In genomic region chr14:47189635-47189955, GRCm38 (mm10) we compare ENCODE assay signal across 8 mouse cellular contexts. TPM values are rescaled to one million over a fixed set of nuclear protein-coding genes. Genes with fewer than 3 reads are reported as not detected.
DNase-seq lines count a peak whose midpoint lies in the region; ATAC-seq and TF ChIP-seq lines count a peak whose summit lies in the region.

No protein-coding gene starts in this region.

- no peak; the same call in 1 of the 2 replicates for ATAC-seq in heart, embryonic 16.5 days (replicated peaks; ENCODE audit: extremely low read depth, insufficient read depth, low FRiP score)
- peak; percentile 14; the same call in 1 of the 2 replicates for ATAC-seq in hindbrain, embryonic 15.5 days (ENCODE audit: low FRiP score, low read depth)
- ATAC-seq in midbrain, embryonic 13.5 days: peak; percentile 44; the same call in 1 of the 2 replicates

- peak overlapping the region; percentile 85 for H3K4me3 ChIP-seq in heart, embryonic 16.5 days (ENCODE audit: low read length)
- H3K4me3 ChIP-seq in bone marrow, adult 2 months (replicated peaks; ENCODE audit: control insufficient read depth, low read depth, low read length): peak overlapping the region; percentile 96
- H3K4me3 ChIP-seq in hindbrain, embryonic 15.5 days: peak overlapping the region; percentile 75
- H3K4me3 ChIP-seq in midbrain, embryonic 13.5 days (replicated peaks): peak overlapping the region; percentile 85

- intact Hi-C loops in heart, postnatal 14 days (cut with DNase I): loop anchor here (5.0 kb wide), 3 partner anchors 97 to 307 kb away; partner anchors contain the start of gene Samd4
- intact Hi-C loops in left cerebral cortex, postnatal 10 days (cut with DNase I): loop anchor here (10.0 kb wide), 1 partner anchor 315 kb away; no protein-coding TSS in a partner anchor

- no peak for TF ChIP-seq CTCF in bone marrow, adult 2 months (IDR thresholded peaks at IDR 0.05; ENCODE audit: control insufficient read depth, insufficient read depth, low read length)

- no peaks in the 10 kb centered on the region for H3K27me3 ChIP-seq in heart, embryonic 16.5 days (ENCODE audit: control insufficient read depth, insufficient read depth, low read length)
- peaks cover 19% of the 10 kb centered on the region for H3K27me3 ChIP-seq in hindbrain, embryonic 15.5 days
- peaks cover 27% of the 10 kb centered on the region for H3K27me3 ChIP-seq in midbrain, embryonic 13.5 days

- H3K27ac ChIP-seq in heart, embryonic 16.5 days (ENCODE audit: low read length): 0 out of 2 replicates have a peak overlapping the region, but pooled peaks have one; percentile 8
- no peak overlapping the region; the same call in 1 of the 2 replicates for H3K27ac ChIP-seq in bone marrow, adult 2 months (ENCODE audit: control insufficient read depth, insufficient read depth, low read depth, low read length, poor library complexity)
- H3K27ac ChIP-seq in hindbrain, embryonic 15.5 days (replicated peaks): no peak overlapping the region
- no peak overlapping the region for H3K27ac ChIP-seq in midbrain, embryonic 13.5 days

- H3K9me3 ChIP-seq in heart, embryonic 16.5 days (replicated peaks; ENCODE audit: control insufficient read depth, low read length): no peaks in the 10 kb centered on the region
- no peaks in the 10 kb centered on the region for H3K9me3 ChIP-seq in hindbrain, embryonic 15.5 days
- no peaks in the 10 kb centered on the region for H3K9me3 ChIP-seq in midbrain, embryonic 13.5 days

- 16% methylated on average over 8 of the region's 8 CpGs for WGBS in heart, embryonic 16.5 days
- WGBS in bone marrow, adult 2 months: 10% methylated on average over 8 of the region's 8 CpGs
- 14% methylated on average over 8 of the region's 8 CpGs for WGBS in hindbrain, embryonic 15.5 days
- WGBS in midbrain, embryonic 13.5 days: 15% methylated on average over 8 of the region's 8 CpGs

- no peaks in the 10 kb centered on the region for H3K36me3 ChIP-seq in heart, embryonic 16.5 days (ENCODE audit: control insufficient read depth, insufficient read depth)
- no peaks in the 10 kb centered on the region for H3K36me3 ChIP-seq in hindbrain, embryonic 15.5 days
- H3K36me3 ChIP-seq in midbrain, embryonic 13.5 days: no peaks in the 10 kb centered on the region

- peaks cover 6% of the 10 kb centered on the region for H3K4me1 ChIP-seq in heart, embryonic 16.5 days (ENCODE audit: control insufficient read depth, insufficient read depth, low read length)
- no peaks in the 10 kb centered on the region; the same call in 1 of the 2 replicates for H3K4me1 ChIP-seq in bone marrow, adult 2 months (ENCODE audit: control insufficient read depth, insufficient read depth, low read length)
- peaks cover 6% of the 10 kb centered on the region for H3K4me1 ChIP-seq in hindbrain, embryonic 15.5 days (replicated peaks)
- H3K4me1 ChIP-seq in midbrain, embryonic 13.5 days (replicated peaks): peaks cover 6% of the 10 kb centered on the region

- no peak for TF ChIP-seq POLR2A in bone marrow, adult 2 months (IDR thresholded peaks at IDR 0.05; ENCODE audit: borderline replicate concordance, control insufficient read depth, low read depth, low read length)

- H3K4me2 ChIP-seq in heart, embryonic 16.5 days (ENCODE audit: low read depth, low read length): peak overlapping the region; percentile 97
- H3K4me2 ChIP-seq in hindbrain, embryonic 15.5 days: peak overlapping the region; percentile 99
- H3K4me2 ChIP-seq in midbrain, embryonic 13.5 days (replicated peaks): peak overlapping the region; percentile 99

- no peak for DNase-seq in heart, postnatal 14 days
- no peak for DNase-seq in left cerebral cortex, postnatal 10 days (ENCODE audit: extremely low spot score in 1 of 2, low spot score in 2 of 2)
- no peak for DNase-seq in ovary, postnatal 10 days (ENCODE audit: low spot score)
- no peak for DNase-seq in layer of hippocampus, postnatal 36 days

- peak overlapping the region; percentile 85 for H3K9ac ChIP-seq in heart, embryonic 16.5 days (ENCODE audit: low read length)
- peak overlapping the region; percentile 20; the same call in 1 of the 2 replicates for H3K9ac ChIP-seq in hindbrain, embryonic 15.5 days
- peak overlapping the region; percentile 71 for H3K9ac ChIP-seq in midbrain, embryonic 13.5 days (replicated peaks)

RNA-seq across cellular contexts. Expression of gene Gch1, which starts 0.4 kb away (rescaled TPM):
- polyA plus RNA-seq in heart, embryonic 16.5 days (2015; fragmentation: Nextera tagmentation; extraction: Ambion mirVana): 6.9 and 7.0 TPM in 2 replicates
- total RNA-seq in heart, postnatal 14 days (2021): 1 to 10 TPM; 8.0 to 8.1 TPM
- 18.8 and 26.8 TPM in 2 replicates for polyA plus RNA-seq in bone marrow, adult 2 months (2011; ENCODE audit: insufficient read depth, insufficient read length, low replicate concordance, missing spikeins)
- 4.9 and 5.9 TPM in 2 replicates for polyA plus RNA-seq in hindbrain, embryonic 15.5 days (2015; fragmentation: Nextera tagmentation; extraction: Ambion mirVana)
- 3.5 and 7.2 TPM in 2 replicates for polyA plus RNA-seq in midbrain, embryonic 13.5 days (2015; fragmentation: Nextera tagmentation; extraction: Ambion mirVana)
- total RNA-seq in left cerebral cortex, postnatal 10 days (2021): 1 to 10 TPM; 1.1 to 1.4 TPM
- total RNA-seq in layer of hippocampus, postnatal 36 days (2021): 1 to 10 TPM; 1.4 to 1.6 TPM

Comparison
In these comparisons a context has a peak if more than half of its experiments do, and no peak if none do; other contexts are left out.
1. H3K9ac ChIP-seq: peak in every context shown above with its lines; median percentile 85 in heart, embryonic 16.5 days; 71 in midbrain, embryonic 13.5 days; 20 in hindbrain, embryonic 15.5 days.